Mouse (Mus musculus): ENCODE results near the gene Gpr37l1. TPM values are rescaled to one million over a fixed set of nuclear protein-coding genes. Genes with fewer than 3 reads are reported as not detected.
"Not testable (repeated sequence)": the region's sequence is repeated elsewhere in the genome, so short reads cannot be mapped to it uniquely, and the experiment has no call there.

The Gpr37l1 gene
- polyA plus RNA-seq, 1 experiment from 2014 or later, result not detected

DNA sequence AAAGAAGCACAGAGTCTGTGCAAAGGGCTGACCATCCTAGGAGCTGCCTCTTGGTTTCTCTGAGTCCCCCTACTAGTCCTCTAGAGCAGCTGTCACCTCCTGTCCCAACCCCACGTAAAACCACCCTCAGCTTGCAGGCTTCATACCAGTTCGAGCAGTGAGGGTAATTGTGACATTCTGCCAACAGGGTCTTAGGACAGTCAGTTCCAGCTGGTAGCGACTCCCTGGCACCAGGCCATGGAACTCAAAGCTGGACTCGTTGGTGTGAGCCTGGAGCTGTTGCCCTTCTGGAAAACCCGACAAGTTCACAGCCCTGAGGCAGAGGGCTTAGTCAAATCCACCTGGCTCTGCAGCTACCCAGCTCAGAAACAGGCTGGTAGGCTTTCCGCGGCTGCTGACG lies 41.5 kb downstream of the Gpr37l1 start:
- Histone ChIP-seq H3K36me3 (no peaks in the 10 kb centered on the region), H3K4me1 (peaks cover 52% of the 10 kb centered on the region), H3K27me3 (ENCODE audit: low read depth, poor library complexity, severe bottlenecking) (peaks cover 26% of the 10 kb centered on the region), H3K4me3 (no peak overlapping the region), H3K27ac (peak overlapping the region; percentile 86), H3K9me3 (replicated peaks) (no peaks in the 10 kb centered on the region)
- no peak for DNase-seq (ENCODE audit: low spot score)
- 66% methylated on average over 8 of the region's 8 CpGs for WGBS

DNA sequence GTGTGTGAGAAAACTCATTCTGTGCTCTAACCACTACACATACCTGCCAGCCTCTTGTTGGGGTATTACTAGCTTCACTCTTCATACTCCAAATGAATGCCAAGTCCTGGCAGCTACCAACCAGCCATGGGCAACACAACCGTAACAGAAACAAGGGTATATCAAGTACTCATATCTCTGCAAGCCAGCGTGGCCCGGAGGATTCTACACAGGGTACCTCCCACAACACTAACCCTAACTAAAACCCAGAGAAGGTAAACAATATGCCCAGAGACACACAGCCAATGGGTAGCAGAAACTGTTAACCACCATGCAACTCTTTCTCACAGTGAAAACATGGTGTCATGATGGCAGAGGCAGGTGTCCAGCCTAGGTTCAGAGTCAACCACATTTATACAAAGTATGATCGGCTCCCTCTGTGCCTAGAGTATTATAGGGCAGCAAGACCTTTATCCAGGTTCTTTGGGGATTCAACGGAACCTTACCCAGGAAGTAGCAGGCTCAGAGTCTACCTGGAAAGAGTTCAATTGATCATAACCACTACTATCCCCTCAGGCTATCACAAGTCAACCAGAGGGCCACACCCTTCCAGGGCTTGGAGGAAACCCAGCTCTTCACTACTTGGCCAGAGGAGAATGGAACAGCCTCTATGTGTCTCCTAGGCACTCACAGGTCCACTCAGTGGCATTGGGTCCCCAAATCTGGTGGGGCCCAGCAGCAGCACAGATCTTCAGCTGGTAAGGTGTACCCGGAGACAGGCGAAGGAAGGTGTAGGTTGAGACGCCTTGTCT lies 42.7 kb downstream of the Gpr37l1 start:
- H3K9me3 ChIP-seq (replicated peaks), result no peaks in the 10 kb centered on the region
- peaks cover 21% of the 10 kb centered on the region for H3K27me3 ChIP-seq (ENCODE audit: low read depth, poor library complexity, severe bottlenecking)
- no peaks in the 10 kb centered on the region for H3K36me3 ChIP-seq
- DNase-seq (ENCODE audit: low spot score), result no peak
- 97% methylated on average over 8 of the region's 8 CpGs for WGBS
- no peak overlapping the region for H3K27ac ChIP-seq
- H3K4me3 ChIP-seq, result no peak overlapping the region
- peaks cover 48% of the 10 kb centered on the region for H3K4me1 ChIP-seq

DNA sequence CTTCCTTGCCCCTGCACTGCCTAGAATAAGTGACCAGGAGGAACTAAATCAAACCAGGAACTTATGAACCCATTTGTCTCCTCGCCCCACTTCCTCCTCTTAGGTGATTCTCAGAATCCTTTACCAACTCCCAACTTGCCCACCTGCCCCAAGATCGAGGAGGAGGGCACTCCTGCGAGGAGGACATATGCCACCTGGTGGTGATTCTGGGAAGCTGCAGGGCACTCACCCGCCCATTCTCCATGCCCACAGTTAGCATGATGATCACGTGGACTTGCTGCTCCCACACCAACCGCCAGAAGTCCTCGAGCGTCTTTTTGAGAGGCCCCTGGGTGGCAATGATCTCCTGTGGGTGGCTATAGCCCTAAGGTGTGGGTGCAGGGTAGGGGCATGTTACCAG lies 54.8 kb downstream of the Gpr37l1 start:
- 0 out of 2 replicates have a peak, but pooled peaks cover 7% of the 10 kb centered on the region for H3K27me3 ChIP-seq (ENCODE audit: low read depth, poor library complexity, severe bottlenecking)
- WGBS, result 13% methylated on average over 8 of the region's 8 CpGs
- H3K4me1 ChIP-seq, result peaks cover 11% of the 10 kb centered on the region
- DNase-seq (ENCODE audit: low spot score), result peak; percentile 73
- no peak overlapping the region for H3K4me3 ChIP-seq
- H3K27ac ChIP-seq, result no peak overlapping the region
- no peaks in the 10 kb centered on the region for H3K9me3 ChIP-seq (replicated peaks)
- H3K36me3 ChIP-seq, result no peaks in the 10 kb centered on the region

DNA sequence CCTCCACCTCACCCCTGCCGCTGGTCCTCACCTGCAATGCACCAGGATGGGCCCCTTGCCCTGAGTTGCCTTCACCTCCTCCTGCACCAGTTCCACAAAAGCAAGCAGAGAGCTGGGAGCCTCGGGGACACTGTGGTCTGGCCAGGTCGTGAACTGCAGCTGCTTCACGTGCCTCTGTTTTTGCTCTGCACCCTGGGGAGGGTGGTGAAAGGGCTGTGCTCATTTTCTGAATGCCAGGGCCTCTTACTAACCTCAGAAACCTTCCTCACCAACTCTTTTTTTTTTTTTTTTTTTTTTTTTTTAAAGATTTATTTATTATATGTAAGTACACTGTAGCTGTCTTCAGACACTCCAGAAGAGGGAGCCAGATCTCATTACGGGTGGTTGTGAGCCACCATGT lies 56.2 kb downstream of the Gpr37l1 start:
- H3K27ac ChIP-seq; H3K9me3 ChIP-seq (replicated peaks); H3K4me3 ChIP-seq; H3K36me3 ChIP-seq; DNase-seq (ENCODE audit: low spot score): not testable (repeated sequence)
- Histone ChIP-seq H3K27me3 (ENCODE audit: low read depth, poor library complexity, severe bottlenecking) (peaks cover 21% of the 10 kb centered on the region), H3K4me1 (peaks cover 11% of the 10 kb centered on the region)
- 70% methylated on average over 5 of the region's 5 CpGs for WGBS

Other genes starting within 250 kb of the Gpr37l1 start
- gene Ppp1r12b, start 211.7 kb downstream of the Gpr37l1 start, polyA plus RNA-seq (2016; fragmentation: Nextera tagmentation; extraction: Ambion mirVana), result 5.5 and 5.7 TPM in 2 replicates
- gene Ube2t, start 205.1 kb downstream of the Gpr37l1 start, polyA plus RNA-seq (2016; fragmentation: Nextera tagmentation; extraction: Ambion mirVana), result 50.2 and 51.1 TPM in 2 replicates
- gene Lgr6, start 62.4 kb downstream of the Gpr37l1 start, polyA plus RNA-seq (2016; fragmentation: Nextera tagmentation; extraction: Ambion mirVana), result 0.56 and 0.75 TPM in 2 replicates
- gene Ptpn7, start 35.0 kb downstream of the Gpr37l1 start, polyA plus RNA-seq (2016; fragmentation: Nextera tagmentation; extraction: Ambion mirVana), result 1.4 and 1.9 TPM in 2 replicates
- gene Arl8a, start 20.9 kb downstream of the Gpr37l1 start, polyA plus RNA-seq (2016; fragmentation: Nextera tagmentation; extraction: Ambion mirVana), result 32.7 and 42.2 TPM in 2 replicates
- 8.2 and 8.8 TPM in 2 replicates for gene Elf3, start 90.9 kb upstream of the Gpr37l1 start, polyA plus RNA-seq (2016; fragmentation: Nextera tagmentation; extraction: Ambion mirVana)
- 103 and 113 TPM in 2 replicates for gene Rnpep, start 116.4 kb upstream of the Gpr37l1 start, polyA plus RNA-seq (2016; fragmentation: Nextera tagmentation; extraction: Ambion mirVana)
- gene Timm17a, start 146.1 kb upstream of the Gpr37l1 start, polyA plus RNA-seq (2016; fragmentation: Nextera tagmentation; extraction: Ambion mirVana), result 201 and 243 TPM in 2 replicates
- gene Lmod1, start 157.1 kb upstream of the Gpr37l1 start, polyA plus RNA-seq (2016; fragmentation: Nextera tagmentation; extraction: Ambion mirVana), result 0.28 and 0.39 TPM in 2 replicates
- 53.3 and 57.5 TPM in 2 replicates for gene Shisa4, start 207.6 kb upstream of the Gpr37l1 start, polyA plus RNA-seq (2016; fragmentation: Nextera tagmentation; extraction: Ambion mirVana)